Mouse (Mus musculus) embryonic facial prominence, embryonic 15.5 days (tissue): ENCODE results near the gene Olfr1423. TPM values are rescaled to one million over a fixed set of nuclear protein-coding genes. Genes with fewer than 3 reads are reported as not detected.

Source experiments
- ATAC-seq: fragments of 200-750 bp; cut with Nextera tagmentation; 2 replicates; pipeline ENCODE4 v1.8.0; 2017; ENCODE audit warnings: low read depth, moderate TSS enrichment; ENCODE audit not compliant: insufficient number of reproducible peaks, low FRiP score, low TSS enrichment
- H3K27ac ChIP-seq: fragments of 300-500 bp; sonication (generic); replicated peaks from 2 replicates; pipeline ENCODE4 v1.5.1; 2015; ENCODE audit warnings: mild to moderate bottlenecking, inconsistent platforms
- H3K27me3 ChIP-seq: fragments of 300-500 bp; sonication (generic); 2 replicates; pipeline ENCODE4 v1.6.1; 2015; ENCODE audit warnings: inconsistent platforms
- H3K36me3 ChIP-seq: fragments of 300-500 bp; sonication (generic); 2 replicates; pipeline ENCODE4 v1.6.1; 2015; ENCODE audit warnings: mild to moderate bottlenecking, inconsistent platforms
- H3K4me1 ChIP-seq: fragments of 300-500 bp; sonication (generic); 2 replicates; pipeline ENCODE4 v1.6.1; 2015; ENCODE audit warnings: inconsistent platforms
- H3K4me2 ChIP-seq: fragments of 300-500 bp; sonication (generic); replicated peaks from 2 replicates; pipeline ENCODE4 v1.6.1; 2015; ENCODE audit warnings: mild to moderate bottlenecking, inconsistent platforms
- H3K4me3 ChIP-seq: fragments of 300-500 bp; sonication (generic); replicated peaks from 2 replicates; pipeline ENCODE4 v1.5.1; 2015; ENCODE audit warnings: mild to moderate bottlenecking, inconsistent platforms
- H3K9ac ChIP-seq: fragments of 300-500 bp; sonication (generic); 2 replicates; pipeline ENCODE4 v1.6.1; 2015; ENCODE audit warnings: inconsistent platforms
- H3K9me3 ChIP-seq: fragments of 300-500 bp; sonication (generic); replicated peaks from 2 replicates; pipeline ENCODE4 v1.6.1; 2016; ENCODE audit warnings: inconsistent platforms
- WGBS: fragments of 180-500 bp; shearing (Covaris S2); methylation state at CpG from one replicate; pipeline ENCODE4 v1.1.7; 2015; 5-methylcytosine and 5-hydroxymethylcytosine counted together
- polyA plus RNA-seq: library from polyadenylated mRNA; unstranded; fragments of >200 nt; fragmentation: Nextera tagmentation; extraction: Ambion mirVana; gene quantifications from 2 replicates; pipeline ENCODE4 v1.2.1, GENCODE M21; 2015

Olfr1423 gene
- polyA plus RNA-seq, 1 experiment from 2014 or later, result not detected

GRCm38 (mm10) chr19:12013228-12013627 is 27.9 kb downstream of the Olfr1423 start:
- 0% methylated on average over 12 of the region's 12 CpGs for WGBS

GRCm38 (mm10) chr19:12012615-12013014 is 28.5 kb downstream of the Olfr1423 start:
- H3K9me3 ChIP-seq, result no peaks in the 10 kb centered on the region
- H3K36me3 ChIP-seq, result no peaks in the 10 kb centered on the region
- H3K4me3 ChIP-seq, result peak overlapping the region; percentile 64
- no peak for ATAC-seq
- peak overlapping the region; percentile 74 for H3K4me2 ChIP-seq
- 0 out of 2 replicates have a peak overlapping the region, but pooled peaks have one; percentile 17 for H3K27ac ChIP-seq
- no peak overlapping the region for H3K9ac ChIP-seq
- H3K4me1 ChIP-seq, result 0 out of 2 replicates have a peak, but pooled peaks cover 5% of the 10 kb centered on the region
- no peaks in the 10 kb centered on the region for H3K27me3 ChIP-seq
- WGBS, result under 1% methylated on average over 10 of the region's 10 CpGs

More at GRCm38 (mm10) chr19:12013228-12013627, 27.9 kb downstream of the Olfr1423 start:
- Histone ChIP-seq H3K27ac (no peak overlapping the region), H3K9me3 (no peaks in the 10 kb centered on the region), H3K4me2 (peak overlapping the region; percentile 74), H3K9ac (no peak overlapping the region), H3K27me3 (no peaks in the 10 kb centered on the region), H3K4me1 (0 out of 2 replicates have a peak, but pooled peaks cover 5% of the 10 kb centered on the region), H3K36me3 (no peaks in the 10 kb centered on the region), H3K4me3 (peak overlapping the region; percentile 64)
- no peak for ATAC-seq

DNA sequence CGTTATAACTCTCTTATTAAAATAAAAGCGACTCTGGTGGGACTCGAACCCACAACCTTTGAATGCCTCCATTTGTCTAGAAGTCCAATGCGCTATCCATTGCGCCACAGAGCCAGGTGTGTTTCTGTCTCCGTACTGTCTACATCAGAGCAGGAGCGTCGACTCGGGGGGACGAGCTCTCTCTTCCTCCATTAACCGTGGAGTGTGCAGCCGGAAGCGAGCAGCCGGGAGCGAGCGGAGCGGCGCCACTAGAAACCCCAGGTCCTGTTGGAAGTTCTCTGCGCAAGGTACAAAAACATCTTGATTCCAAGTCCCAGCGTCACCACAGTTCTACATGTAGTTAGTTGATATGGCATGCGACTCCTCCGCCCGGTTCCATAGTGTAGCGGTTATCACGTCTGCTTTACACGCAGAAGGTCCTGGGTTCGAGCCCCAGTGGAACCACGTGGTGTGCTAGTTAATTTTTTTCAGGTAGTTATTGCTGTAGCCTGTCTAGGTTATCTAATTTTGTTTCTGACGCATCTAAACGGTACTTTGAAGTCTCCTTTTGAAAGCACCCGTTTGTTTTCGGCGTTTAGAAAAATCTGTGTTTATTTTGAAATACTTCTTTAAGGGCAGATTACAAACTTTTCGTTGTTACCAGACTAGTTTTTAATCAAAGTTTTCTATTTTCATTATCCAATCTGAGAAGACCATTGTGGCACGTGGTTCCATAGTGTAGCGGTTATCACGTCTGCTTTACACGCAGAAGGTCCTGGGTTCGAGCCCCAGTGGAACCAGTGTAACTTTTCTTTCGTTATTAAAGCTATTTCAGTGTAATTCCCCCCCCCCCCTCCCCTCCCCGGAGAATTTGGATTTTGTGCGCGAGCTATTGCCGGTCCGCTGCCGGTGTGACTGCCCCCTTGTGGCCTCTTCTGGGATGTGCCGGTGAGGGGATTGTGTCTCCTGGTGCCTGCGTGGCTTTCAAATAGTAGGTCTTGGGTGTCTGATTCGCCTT is 29.3 kb downstream of the Olfr1423 start:
- 0 out of 2 replicates have a peak, but pooled peaks cover 5% of the 10 kb centered on the region for H3K4me1 ChIP-seq
- H3K27ac ChIP-seq, result peak overlapping the region; percentile 90
- ATAC-seq, result peak; percentile 86
- H3K27me3 ChIP-seq, result no peaks in the 10 kb centered on the region
- H3K4me2 ChIP-seq, result peak overlapping the region; percentile 74
- H3K4me3 ChIP-seq, result peak overlapping the region; percentile 64
- 0 out of 2 replicates have a peak overlapping the region, but pooled peaks have one; percentile 24 for H3K9ac ChIP-seq
- H3K9me3 ChIP-seq, result no peaks in the 10 kb centered on the region
- H3K36me3 ChIP-seq, result no peaks in the 10 kb centered on the region
- under 1% methylated on average over 49 of the region's 49 CpGs for WGBS

- under 1% methylated on average over 26 of the region's 26 CpGs for WGBS
- H3K4me2 ChIP-seq, result peak overlapping the region; percentile 74
- H3K4me3 ChIP-seq, result peak overlapping the region; percentile 64
- H3K9me3 ChIP-seq, result no peaks in the 10 kb centered on the region
- peak overlapping the region; percentile 59; the same call in 1 of the 2 replicates for H3K9ac ChIP-seq
- 0 out of 2 replicates have a peak, but pooled peaks have one; percentile 30 for ATAC-seq
- no peaks in the 10 kb centered on the region for H3K27me3 ChIP-seq
- no peaks in the 10 kb centered on the region for H3K36me3 ChIP-seq
- 0 out of 2 replicates have a peak, but pooled peaks cover 8% of the 10 kb centered on the region for H3K4me1 ChIP-seq
- H3K27ac ChIP-seq, result peak overlapping the region; percentile 90
These were observed 30.1 kb downstream of the Olfr1423 start for GRCm38 (mm10) chr19:12010916-12011559.

- H3K4me1 ChIP-seq, result 0 out of 2 replicates have a peak, but pooled peaks cover 8% of the 10 kb centered on the region
- no peak; the same call in 1 of the 2 replicates for ATAC-seq
- no peaks in the 10 kb centered on the region for H3K27me3 ChIP-seq
- H3K27ac ChIP-seq, result peak overlapping the region; percentile 90
- peak overlapping the region; percentile 74 for H3K4me2 ChIP-seq
- H3K4me3 ChIP-seq, result peak overlapping the region; percentile 64
- H3K9ac ChIP-seq, result peak overlapping the region; percentile 59
- no peaks in the 10 kb centered on the region for H3K9me3 ChIP-seq
- H3K36me3 ChIP-seq, result no peaks in the 10 kb centered on the region
- WGBS, result under 1% methylated on average over 24 of the region's 24 CpGs
These were observed 30.8 kb downstream of the Olfr1423 start for GRCm38 (mm10) chr19:12010281-12010771.

- Histone ChIP-seq H3K27ac (peak overlapping the region; percentile 90), H3K4me1 (peaks cover 9% of the 10 kb centered on the region), H3K36me3 (no peaks in the 10 kb centered on the region), H3K4me2 (peak overlapping the region; percentile 74), H3K4me3 (peak overlapping the region; percentile 64), H3K27me3 (no peaks in the 10 kb centered on the region), H3K9ac (peak overlapping the region; percentile 59), H3K9me3 (no peaks in the 10 kb centered on the region)
- peak; percentile 26; the same call in 1 of the 2 replicates for ATAC-seq
- under 1% methylated on average over 24 of the region's 24 CpGs for WGBS
These were observed 31.4 kb downstream of the Olfr1423 start for GRCm38 (mm10) chr19:12009501-12010280.

DNA sequence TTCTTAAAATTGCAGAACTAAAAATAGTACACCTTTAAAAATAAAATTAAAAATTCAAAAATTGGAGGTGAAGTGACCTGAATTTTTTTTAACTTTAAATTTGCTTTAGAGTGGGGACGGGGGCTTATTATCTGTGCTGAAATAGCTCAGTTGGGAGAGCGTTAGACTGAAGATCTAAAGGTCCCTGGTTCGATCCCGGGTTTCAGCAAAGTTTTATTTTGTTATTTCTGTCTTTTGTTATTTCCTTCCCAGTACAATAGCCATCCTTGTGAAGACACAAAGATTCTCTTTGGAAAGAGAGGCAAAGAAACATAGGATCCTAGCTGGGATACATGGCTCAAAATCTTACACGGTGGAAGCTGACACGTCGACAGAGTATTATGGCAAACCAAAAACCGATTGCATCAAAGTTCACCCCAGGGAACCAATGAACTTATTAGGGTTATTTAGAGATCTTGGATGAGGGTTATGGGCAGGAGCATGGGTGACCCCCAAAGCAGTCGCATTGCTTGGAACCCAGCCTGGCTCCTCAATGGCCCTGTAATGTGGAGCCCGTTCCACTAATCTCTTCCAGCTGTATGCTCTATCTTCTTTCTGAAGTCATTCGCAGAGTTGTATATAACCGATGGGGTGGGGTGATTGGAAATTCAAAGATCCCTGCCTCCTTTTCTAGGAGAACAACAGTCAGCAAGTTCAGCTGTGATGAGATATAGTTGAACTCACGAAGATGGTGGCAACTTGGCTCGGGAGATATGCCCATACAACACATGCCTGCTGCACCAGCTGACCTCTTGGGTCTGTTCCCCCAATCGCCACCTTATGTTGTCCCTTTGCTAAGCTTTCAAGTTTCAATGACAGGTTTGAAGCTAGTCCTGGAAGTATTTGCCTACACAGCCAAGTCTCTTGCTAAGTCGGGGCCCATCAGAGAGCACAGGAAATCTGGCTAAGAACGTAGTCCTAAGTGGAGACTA is 32.4 kb downstream of the Olfr1423 start:
- no peak for ATAC-seq
- peaks cover 13% of the 10 kb centered on the region for H3K4me1 ChIP-seq
- no peaks in the 10 kb centered on the region for H3K27me3 ChIP-seq
- no peak overlapping the region for H3K9ac ChIP-seq
- H3K4me3 ChIP-seq, result no peak overlapping the region
- 16% methylated on average over 17 of the region's 17 CpGs for WGBS
- H3K4me2 ChIP-seq, result peak overlapping the region; percentile 11; the same call in 1 of the 2 replicates
- no peaks in the 10 kb centered on the region for H3K9me3 ChIP-seq
- no peaks in the 10 kb centered on the region for H3K36me3 ChIP-seq
- no peak overlapping the region for H3K27ac ChIP-seq

DNA sequence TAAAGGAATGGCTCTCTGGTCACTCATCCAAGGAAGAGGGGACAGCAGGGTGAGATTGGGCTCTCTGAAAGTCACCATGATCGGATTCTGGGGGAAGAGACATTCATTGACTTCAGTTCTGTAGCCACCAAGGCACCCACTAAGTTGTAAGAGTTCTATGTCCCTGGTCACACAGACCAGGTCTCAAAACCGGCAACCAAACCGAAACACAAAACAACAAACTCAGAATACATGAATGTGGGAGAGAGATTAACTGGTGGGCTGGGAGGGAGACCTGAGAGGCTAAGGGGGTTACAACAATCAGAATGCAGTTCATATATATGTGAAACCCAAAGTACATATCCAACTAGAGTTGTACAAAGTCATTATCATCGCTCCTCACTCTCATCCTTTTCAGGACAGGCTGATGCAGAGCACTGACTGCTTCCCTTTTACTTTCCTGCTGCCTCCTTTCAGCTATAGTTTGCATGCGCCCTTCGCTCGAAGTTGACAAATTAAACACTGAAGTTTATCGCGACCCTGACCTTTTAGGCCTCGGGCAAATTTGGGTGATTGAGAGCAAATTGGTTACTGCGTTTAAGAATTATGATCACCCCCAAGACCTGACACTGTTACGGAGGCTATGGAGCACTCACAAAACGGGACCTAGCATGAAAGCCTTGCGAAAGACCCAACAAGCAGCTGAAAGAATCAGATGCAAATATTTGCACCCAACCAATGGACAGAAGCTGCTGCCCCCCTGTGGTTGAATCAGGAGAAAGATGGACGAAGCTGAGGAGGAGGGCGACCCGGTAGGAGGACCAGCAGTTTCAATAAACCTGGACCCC is 33.8 kb downstream of the Olfr1423 start:
- H3K27ac ChIP-seq, result no peak overlapping the region
- H3K27me3 ChIP-seq, result no peaks in the 10 kb centered on the region
- no peaks in the 10 kb centered on the region for H3K36me3 ChIP-seq
- no peak for ATAC-seq
- H3K9me3 ChIP-seq, result no peaks in the 10 kb centered on the region
- H3K4me3 ChIP-seq, result peak overlapping the region; percentile 29
- WGBS, result 15% methylated on average over 17 of the region's 17 CpGs
- H3K4me1 ChIP-seq, result peaks cover 13% of the 10 kb centered on the region
- H3K4me2 ChIP-seq, result peak overlapping the region; percentile 57
- H3K9ac ChIP-seq, result no peak overlapping the region

DNA sequence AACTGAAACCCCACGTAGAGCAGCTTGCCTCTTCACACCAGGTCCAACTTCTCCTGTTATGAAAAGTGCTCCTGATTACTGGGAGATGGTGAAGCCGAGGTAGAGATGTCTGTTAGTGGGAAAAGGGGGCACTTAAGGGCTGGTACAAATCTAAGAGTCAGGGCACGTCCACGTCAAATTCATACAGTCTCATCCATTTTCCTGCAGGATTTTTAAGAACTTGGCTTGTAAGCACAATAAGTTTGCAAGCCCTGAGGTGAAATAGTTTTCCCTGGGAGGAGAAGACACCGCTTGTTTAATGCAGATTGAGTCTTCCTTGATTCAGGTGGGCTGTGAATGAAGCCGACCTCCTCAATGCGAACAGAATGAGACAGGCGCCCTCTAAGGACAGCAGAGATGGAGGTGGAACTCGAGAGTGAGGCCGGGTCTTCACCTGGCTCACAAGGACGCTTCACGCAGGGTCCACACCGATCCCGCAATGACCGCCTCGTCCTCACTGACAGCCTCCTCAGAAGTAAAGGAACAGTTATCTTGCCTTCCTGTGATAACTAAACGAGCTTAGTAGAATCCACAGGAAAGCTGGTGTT is 34.7 kb downstream of the Olfr1423 start:
- H3K9ac ChIP-seq, result peak overlapping the region; percentile 37
- H3K27me3 ChIP-seq, result no peaks in the 10 kb centered on the region
- ATAC-seq, result no peak
- peak overlapping the region; percentile 57 for H3K4me2 ChIP-seq
- no peaks in the 10 kb centered on the region for H3K9me3 ChIP-seq
- peak overlapping the region; percentile 58 for H3K4me3 ChIP-seq
- H3K4me1 ChIP-seq, result peaks cover 13% of the 10 kb centered on the region
- H3K27ac ChIP-seq, result peak overlapping the region; percentile 68; the same call in 1 of the 2 replicates
- WGBS, result 3% methylated on average over 17 of the region's 17 CpGs
- H3K36me3 ChIP-seq, result no peaks in the 10 kb centered on the region
